Mouse (Mus musculus): ENCODE data around the gene Chga. TPM values are rescaled to one million over a fixed set of nuclear protein-coding genes. Genes with fewer than 3 reads are reported as not detected.

Chga gene
- polyA plus RNA-seq, 1 experiment from 2014 or later: 0.70 TPM

DNA sequence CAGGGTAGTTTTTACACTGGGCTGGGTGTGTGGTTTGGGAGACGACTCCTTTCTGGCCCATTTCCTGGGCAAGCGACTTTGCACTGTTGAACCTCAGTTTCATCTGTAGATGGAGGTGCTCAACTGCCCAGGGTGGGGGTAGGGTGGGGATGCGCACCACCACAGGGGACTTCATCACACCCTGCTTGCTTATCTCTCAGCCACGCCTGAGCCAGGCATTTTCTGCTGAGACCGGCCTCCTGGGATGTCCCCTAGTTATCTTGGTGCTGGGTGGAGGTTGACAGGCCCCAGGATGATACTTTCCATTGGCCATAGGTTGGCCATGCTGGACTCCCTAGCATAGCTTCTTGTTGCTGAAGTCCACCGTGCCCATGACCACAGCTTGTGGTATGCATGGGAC lies 10.3 kb downstream of the Chga start:
- Histone ChIP-seq H3K27me3 (no peaks in the 10 kb centered on the region; the same call in 1 of the 2 replicates), H3K36me3 (peaks cover 9% of the 10 kb centered on the region; the same call in 1 of the 2 replicates), H3K4me3 (replicated peaks) (no peak overlapping the region), H3K9ac (replicated peaks) (no peak overlapping the region), H3K27ac (no peak overlapping the region), H3K9me3 (no peaks in the 10 kb centered on the region), H3K4me2 (no peak overlapping the region), H3K4me1 (replicated peaks) (no peaks in the 10 kb centered on the region; the same call in 1 of the 2 replicates)
- ATAC-seq (ENCODE audit: insufficient number of reproducible peaks, insufficient read depth, low FRiP score, low TSS enrichment, low read depth): no peak
- WGBS: 81% methylated on average over 6 of the region's 6 CpGs

DNA sequence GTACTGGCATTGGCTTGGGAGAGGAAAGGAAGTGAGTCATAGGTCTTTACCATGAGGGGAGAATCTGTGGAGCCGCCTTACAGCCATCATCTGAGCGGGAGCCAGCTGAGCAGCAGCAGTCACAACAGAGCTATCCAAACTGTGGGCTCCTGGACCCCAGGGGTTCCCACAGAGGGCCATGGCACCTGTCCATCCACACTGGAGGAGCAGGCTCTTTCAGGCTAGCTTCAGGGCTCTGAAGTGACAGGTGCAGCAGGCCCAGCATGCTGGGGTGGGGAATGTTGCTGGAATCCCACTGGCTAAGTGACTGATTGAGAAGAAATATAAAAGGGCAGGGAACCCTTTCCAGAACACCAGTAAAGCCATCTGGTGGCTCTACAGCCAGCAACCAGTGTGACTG lies 12.2 kb downstream of the Chga start:
- ATAC-seq (ENCODE audit: insufficient number of reproducible peaks, insufficient read depth, low FRiP score, low TSS enrichment, low read depth): no peak
- Histone ChIP-seq H3K36me3 (peaks cover 13% of the 10 kb centered on the region; the same call in 1 of the 2 replicates), H3K27me3 (no peaks in the 10 kb centered on the region; the same call in 1 of the 2 replicates), H3K4me2 (no peak overlapping the region), H3K27ac (no peak overlapping the region), H3K9me3 (no peaks in the 10 kb centered on the region), H3K4me3 (replicated peaks) (no peak overlapping the region), H3K9ac (replicated peaks) (no peak overlapping the region), H3K4me1 (replicated peaks) (no peaks in the 10 kb centered on the region; the same call in 1 of the 2 replicates)
- 72% methylated on average over 2 of the region's 2 CpGs for WGBS

DNA sequence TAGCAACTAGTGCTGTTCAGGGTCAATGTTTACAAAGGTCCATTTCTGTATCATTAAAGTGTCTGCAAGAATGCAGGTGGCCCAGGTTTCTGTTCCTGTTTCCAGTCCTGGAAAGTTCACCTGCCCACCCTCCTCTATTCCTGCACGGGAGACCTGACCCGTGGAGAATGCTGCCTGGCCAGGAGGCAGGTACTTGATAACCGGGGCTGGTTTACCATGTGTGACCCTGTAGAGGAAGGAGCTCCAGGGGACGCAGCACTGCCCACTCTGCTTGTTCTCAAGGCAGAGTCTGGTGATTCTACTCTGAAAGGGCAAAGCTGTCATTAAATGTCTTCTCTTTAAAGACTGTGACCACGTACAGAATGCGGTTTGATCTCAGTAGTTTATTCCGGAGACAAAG lies 13.4 kb downstream of the Chga start:
- Histone ChIP-seq H3K36me3 (peaks cover 16% of the 10 kb centered on the region; the same call in 1 of the 2 replicates), H3K9me3 (no peaks in the 10 kb centered on the region), H3K27me3 (no peaks in the 10 kb centered on the region; the same call in 1 of the 2 replicates), H3K9ac (replicated peaks) (no peak overlapping the region), H3K27ac (no peak overlapping the region), H3K4me1 (replicated peaks) (no peaks in the 10 kb centered on the region; the same call in 1 of the 2 replicates), H3K4me2 (no peak overlapping the region), H3K4me3 (replicated peaks) (no peak overlapping the region)
- ATAC-seq (ENCODE audit: insufficient number of reproducible peaks, insufficient read depth, low FRiP score, low TSS enrichment, low read depth): no peak
- 74% methylated on average over 7 of the region's 7 CpGs for WGBS

DNA sequence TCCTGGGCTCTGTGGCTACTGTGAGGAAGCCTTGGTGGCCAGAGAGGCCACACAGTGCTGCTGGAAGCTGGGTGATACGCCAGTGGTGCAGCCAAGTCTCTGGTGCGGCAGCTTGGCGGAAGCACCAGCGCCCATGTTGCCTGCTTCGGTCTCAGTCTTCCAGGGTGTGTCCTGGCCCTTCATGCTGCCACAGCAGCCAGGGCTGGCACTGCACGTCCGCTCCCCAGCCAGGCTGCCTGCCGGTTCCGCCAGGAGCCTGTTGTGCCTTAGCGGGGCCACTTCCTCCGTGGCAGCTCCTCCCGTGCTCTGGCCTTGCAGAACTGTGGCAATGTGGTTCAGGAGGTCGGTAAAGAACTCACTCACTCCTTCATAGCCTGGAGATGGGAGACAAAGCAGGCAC lies 15.3 kb downstream of the Chga start:
- Histone ChIP-seq H3K36me3 (peaks cover 22% of the 10 kb centered on the region), H3K9ac (replicated peaks) (no peak overlapping the region), H3K27me3 (no peaks in the 10 kb centered on the region), H3K4me3 (replicated peaks) (no peak overlapping the region), H3K4me1 (replicated peaks) (no peaks in the 10 kb centered on the region; the same call in 1 of the 2 replicates), H3K27ac (no peak overlapping the region), H3K9me3 (no peaks in the 10 kb centered on the region), H3K4me2 (no peak overlapping the region)
- ATAC-seq (ENCODE audit: insufficient number of reproducible peaks, insufficient read depth, low FRiP score, low TSS enrichment, low read depth): no peak
- WGBS: 90% methylated on average over 13 of the region's 13 CpGs

DNA sequence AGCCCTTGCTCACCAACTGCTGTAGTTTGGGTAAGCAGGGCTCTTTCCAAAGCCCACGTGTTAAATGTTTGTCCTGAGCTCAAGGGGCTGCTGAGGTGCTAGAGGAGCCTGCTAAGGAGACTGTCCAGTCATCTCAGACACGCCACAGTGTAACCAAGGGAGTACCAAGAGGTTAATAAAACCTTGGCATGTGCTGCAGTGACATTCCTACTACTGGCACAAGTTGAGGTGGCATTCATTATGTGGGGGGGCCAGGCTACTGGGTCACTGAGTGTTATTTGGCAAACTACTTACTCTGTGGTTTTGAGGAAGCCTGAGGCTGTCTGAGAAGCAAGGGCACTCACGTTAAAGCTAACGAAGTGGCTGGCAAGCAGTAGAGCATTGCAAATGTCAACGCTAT lies 16.0 kb downstream of the Chga start:
- Histone ChIP-seq H3K36me3 (peaks cover 22% of the 10 kb centered on the region), H3K4me1 (replicated peaks) (no peaks in the 10 kb centered on the region; the same call in 1 of the 2 replicates), H3K4me3 (replicated peaks) (no peak overlapping the region), H3K4me2 (no peak overlapping the region), H3K9ac (replicated peaks) (no peak overlapping the region), H3K9me3 (no peaks in the 10 kb centered on the region), H3K27ac (no peak overlapping the region), H3K27me3 (no peaks in the 10 kb centered on the region)
- WGBS: 78% methylated on average over 5 of the region's 5 CpGs
- ATAC-seq (ENCODE audit: insufficient number of reproducible peaks, insufficient read depth, low FRiP score, low TSS enrichment, low read depth): no peak

DNA sequence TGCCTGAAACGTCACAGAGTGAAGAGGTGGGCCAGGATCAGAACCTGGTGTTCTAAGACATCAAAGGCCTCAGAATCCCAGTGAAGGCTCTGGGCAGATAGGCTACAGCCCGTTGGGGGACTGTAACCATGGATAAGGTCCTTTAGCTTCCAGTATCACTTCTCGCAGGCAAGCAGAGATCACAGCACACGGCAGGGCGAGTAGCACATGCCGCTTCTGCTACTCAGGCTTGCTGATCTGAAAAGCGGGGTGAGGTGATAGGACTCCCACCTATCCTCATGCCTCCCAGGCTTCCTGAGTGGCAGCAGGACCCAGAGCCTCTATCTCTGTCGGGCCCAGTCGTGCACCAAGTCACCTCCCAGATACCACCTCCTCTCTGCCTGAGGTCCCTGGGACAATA lies 16.9 kb downstream of the Chga start:
- ATAC-seq (ENCODE audit: insufficient number of reproducible peaks, insufficient read depth, low FRiP score, low TSS enrichment, low read depth): no peak
- 85% methylated on average over 9 of the region's 9 CpGs for WGBS

DNA sequence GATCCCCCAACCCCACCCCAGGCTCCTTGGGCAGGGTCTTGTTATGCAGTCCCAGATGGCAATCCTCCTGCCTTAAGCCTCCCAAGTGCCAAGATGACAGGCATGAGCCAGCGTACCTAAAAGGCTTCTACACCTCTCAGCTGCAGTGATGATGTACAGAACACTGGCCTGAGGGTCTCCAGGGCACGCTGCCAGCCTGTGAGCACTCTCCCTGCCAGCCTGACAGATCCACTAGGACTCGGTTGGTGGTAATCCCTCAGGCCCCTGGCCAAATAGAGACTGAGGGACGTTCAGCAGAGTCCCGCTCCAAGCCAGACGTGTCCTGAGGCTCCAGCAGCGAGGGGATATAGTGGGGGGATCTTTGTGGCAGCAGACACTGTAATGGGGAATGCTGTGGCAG lies 18.3 kb downstream of the Chga start:
- ATAC-seq (ENCODE audit: insufficient number of reproducible peaks, insufficient read depth, low FRiP score, low TSS enrichment, low read depth): no peak
- H3K36me3 ChIP-seq: peaks cover 25% of the 10 kb centered on the region

More for the DNA sequence above, 16.9 kb downstream of the Chga start:
- Histone ChIP-seq H3K27ac (no peak overlapping the region), H3K9me3 (no peaks in the 10 kb centered on the region), H3K9ac (replicated peaks) (no peak overlapping the region), H3K4me3 (replicated peaks) (no peak overlapping the region), H3K27me3 (no peaks in the 10 kb centered on the region), H3K4me2 (no peak overlapping the region), H3K4me1 (replicated peaks) (no peaks in the 10 kb centered on the region; the same call in 1 of the 2 replicates), H3K36me3 (peaks cover 22% of the 10 kb centered on the region)

DNA sequence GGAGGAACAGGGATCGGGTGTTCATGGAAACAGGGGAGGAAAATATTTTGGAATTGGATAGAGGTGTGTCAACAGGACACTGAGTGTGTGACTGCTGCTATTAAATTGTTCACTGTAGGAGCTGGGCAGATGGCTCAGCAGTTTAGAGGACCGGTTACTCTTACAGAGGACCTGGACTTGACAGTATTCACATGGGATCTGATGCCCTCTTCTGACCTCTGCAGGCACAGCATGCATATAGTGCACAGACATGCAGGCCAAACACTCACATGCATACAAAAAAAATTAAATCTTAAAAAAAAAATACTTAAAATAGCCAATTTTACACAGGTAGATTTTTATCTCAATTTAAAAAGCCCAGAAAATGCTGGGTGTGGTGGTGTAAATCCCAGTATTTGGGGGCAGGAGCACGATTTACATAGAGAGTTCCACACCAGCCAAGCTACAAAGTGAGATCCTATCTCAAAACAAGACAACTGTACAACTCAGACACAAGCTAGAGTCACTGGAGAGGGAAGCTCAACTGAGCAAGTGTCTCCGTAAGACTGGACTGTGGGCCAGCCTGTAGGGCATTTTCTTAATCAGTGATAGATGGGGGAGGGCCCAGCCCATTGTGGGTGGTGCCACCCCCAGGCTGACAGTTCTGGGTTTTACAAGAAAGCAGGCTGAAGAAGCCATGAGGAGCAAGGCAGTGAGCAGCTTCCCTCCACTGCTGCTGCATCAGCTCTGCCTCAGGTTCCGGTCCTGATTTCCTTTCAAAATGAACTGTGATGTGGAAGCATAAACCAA lies 21.0 kb downstream of the Chga start:
- Histone ChIP-seq H3K27me3 (no peaks in the 10 kb centered on the region), H3K4me2 (no peak overlapping the region), H3K36me3 (peaks cover 18% of the 10 kb centered on the region), H3K9ac (replicated peaks) (no peak overlapping the region), H3K27ac (no peak overlapping the region), H3K4me1 (replicated peaks) (no peaks in the 10 kb centered on the region), H3K4me3 (replicated peaks) (no peak overlapping the region), H3K9me3 (no peaks in the 10 kb centered on the region)
- ATAC-seq (ENCODE audit: insufficient number of reproducible peaks, insufficient read depth, low FRiP score, low TSS enrichment, low read depth): no peak
- 79% methylated on average over 5 of the region's 5 CpGs for WGBS

More for the DNA sequence above, 18.3 kb downstream of the Chga start:
- Histone ChIP-seq H3K9me3 (no peaks in the 10 kb centered on the region), H3K4me2 (no peak overlapping the region), H3K27ac (no peak overlapping the region), H3K4me3 (replicated peaks) (no peak overlapping the region), H3K9ac (replicated peaks) (no peak overlapping the region), H3K27me3 (no peaks in the 10 kb centered on the region), H3K4me1 (replicated peaks) (no peaks in the 10 kb centered on the region; the same call in 1 of the 2 replicates)
- WGBS: 83% methylated on average over 7 of the region's 7 CpGs

DNA sequence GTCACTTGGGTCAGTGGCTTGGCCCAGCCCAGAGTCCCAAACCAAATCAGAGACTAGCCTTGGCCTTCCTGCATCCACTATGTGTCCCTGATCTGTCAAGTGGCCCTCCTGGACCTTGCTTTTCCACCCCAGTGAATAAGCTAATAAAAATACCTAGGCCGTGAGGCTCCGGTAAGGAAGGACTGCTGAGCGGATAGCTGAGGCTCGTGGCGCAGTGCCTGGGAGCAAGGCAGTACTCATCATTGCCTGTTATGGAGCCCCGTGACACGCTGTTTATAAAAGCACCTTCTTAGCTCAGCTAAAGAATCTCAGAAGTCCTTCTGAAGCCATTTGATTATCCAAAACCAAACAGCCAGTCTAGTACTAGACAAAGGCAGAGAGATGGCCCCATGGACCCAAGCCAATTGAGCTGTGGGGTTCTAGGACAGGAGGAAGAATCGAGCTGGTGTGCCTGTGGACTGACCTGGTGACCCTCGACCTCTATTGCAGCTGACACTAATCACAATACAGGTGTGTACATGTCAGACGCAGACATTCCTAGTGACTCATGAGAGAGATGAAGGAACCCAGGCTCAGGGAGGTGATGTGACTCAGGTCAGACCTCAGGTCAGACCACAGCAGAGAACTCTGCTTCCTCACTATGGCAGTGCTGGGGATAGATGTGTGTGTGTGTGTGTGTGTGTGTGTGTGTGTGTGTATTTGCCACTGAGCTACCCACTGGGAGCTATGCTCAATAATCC lies 22.1 kb downstream of the Chga start:
- H3K4me1 ChIP-seq (replicated peaks): no peaks in the 10 kb centered on the region
- WGBS: 80% methylated on average over 10 of the region's 10 CpGs

DNA sequence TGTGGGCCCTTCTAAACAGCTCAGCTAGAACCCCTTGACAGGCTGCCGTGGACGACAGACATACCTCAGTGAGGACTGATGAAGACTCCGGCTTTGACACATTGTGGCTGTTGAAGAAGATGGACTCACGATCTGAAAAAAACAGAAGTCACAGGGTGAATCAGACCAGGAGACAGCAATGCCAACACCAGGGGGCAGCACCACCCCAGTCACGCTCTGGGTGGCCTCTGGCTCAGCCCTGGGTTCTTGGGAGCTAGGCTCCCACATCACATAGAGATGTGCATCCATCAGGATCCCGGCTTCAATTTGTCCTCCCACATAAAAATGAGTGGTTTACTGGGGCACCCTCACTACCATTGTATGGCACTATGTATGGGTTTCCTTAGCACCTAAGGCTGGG lies 24.3 kb downstream of the Chga start:
- Histone ChIP-seq H3K4me1 (replicated peaks) (no peaks in the 10 kb centered on the region), H3K36me3 (peaks cover 8% of the 10 kb centered on the region; the same call in 1 of the 2 replicates), H3K27me3 (no peaks in the 10 kb centered on the region), H3K27ac (no peak overlapping the region), H3K9ac (replicated peaks) (no peak overlapping the region), H3K4me2 (no peak overlapping the region), H3K9me3 (no peaks in the 10 kb centered on the region), H3K4me3 (replicated peaks) (no peak overlapping the region)
- ATAC-seq (ENCODE audit: insufficient number of reproducible peaks, insufficient read depth, low FRiP score, low TSS enrichment, low read depth): no peak
- 69% methylated on average over 6 of the region's 6 CpGs for WGBS

More for the DNA sequence above, 22.1 kb downstream of the Chga start:
- Histone ChIP-seq H3K4me2 (no peak overlapping the region), H3K27me3 (no peaks in the 10 kb centered on the region), H3K36me3 (peaks cover 18% of the 10 kb centered on the region), H3K27ac (no peak overlapping the region), H3K9me3 (no peaks in the 10 kb centered on the region), H3K4me3 (replicated peaks) (no peak overlapping the region), H3K9ac (replicated peaks) (no peak overlapping the region)
- no peak for ATAC-seq (ENCODE audit: insufficient number of reproducible peaks, insufficient read depth, low FRiP score, low TSS enrichment, low read depth)

DNA sequence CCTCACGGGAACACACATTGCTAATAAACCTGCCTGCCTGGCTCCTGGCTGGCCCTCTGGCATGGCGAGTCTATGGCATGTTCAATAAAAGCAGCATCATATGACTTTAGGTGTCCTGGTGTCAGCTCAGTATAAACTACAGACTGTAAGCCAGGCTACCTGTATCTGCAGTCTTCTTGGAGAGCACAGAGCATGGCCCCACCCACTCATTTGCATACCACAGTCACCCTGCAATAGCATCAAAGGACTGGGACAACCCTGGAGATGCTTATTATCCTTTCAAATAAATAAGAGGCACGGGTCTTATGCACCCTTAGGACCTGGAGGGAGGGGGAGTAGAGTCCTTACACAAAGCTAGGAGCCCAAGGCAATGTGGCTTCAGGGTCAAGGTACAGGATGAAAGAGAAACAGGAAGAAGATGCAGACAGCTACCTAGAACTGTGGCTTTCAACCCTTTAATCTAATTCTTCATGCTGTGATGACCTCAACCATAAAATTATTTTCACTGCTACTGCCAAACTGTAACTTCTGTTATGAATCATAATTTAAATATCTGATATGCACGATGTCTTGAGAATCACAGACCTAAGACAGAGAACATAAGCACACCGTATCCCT lies 26.9 kb downstream of the Chga start:
- no peak overlapping the region for H3K9ac ChIP-seq (replicated peaks)
- no peak for ATAC-seq (ENCODE audit: insufficient number of reproducible peaks, insufficient read depth, low FRiP score, low TSS enrichment, low read depth)
- H3K4me2 ChIP-seq: no peak overlapping the region
- H3K4me3 ChIP-seq (replicated peaks): no peak overlapping the region
- H3K36me3 ChIP-seq: peaks cover 8% of the 10 kb centered on the region; the same call in 1 of the 2 replicates
- no peaks in the 10 kb centered on the region for H3K9me3 ChIP-seq
- H3K27me3 ChIP-seq: no peaks in the 10 kb centered on the region
- no peaks in the 10 kb centered on the region for H3K4me1 ChIP-seq (replicated peaks)
- WGBS: 73% methylated on average over 5 of the region's 5 CpGs
- no peak overlapping the region for H3K27ac ChIP-seq
